Mouse (Mus musculus): Measurements from ENCODE around the gene Prmt1. TPM values are rescaled to one million over a fixed set of nuclear protein-coding genes. Genes with fewer than 3 reads are reported as not detected.
A peak's percentile ranks its signal among the peaks of the same experiment; 100 is the strongest.

The Prmt1 gene
- polyA plus RNA-seq, 1 experiment from 2014 or later: 210 TPM

DNA sequence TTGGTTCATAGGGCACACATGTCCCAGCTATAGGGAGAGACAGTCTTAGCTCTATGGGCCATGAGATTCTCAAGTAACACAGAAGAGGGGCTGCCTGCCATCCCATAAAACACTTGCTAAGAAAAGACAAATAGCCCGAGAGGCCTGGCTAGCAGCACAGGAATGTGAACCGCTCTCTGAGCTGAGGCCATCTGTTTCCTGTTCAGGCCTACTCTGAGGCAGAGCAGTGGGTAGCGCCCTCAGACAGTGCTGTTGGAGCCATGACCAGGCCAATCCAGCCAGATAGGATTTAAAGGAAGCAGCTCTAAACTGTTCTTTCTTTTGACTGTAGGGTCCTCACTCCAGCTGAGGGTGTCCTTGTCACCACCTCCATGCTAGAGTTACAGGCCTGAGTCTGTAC lies 18.2 kb upstream of the Prmt1 start:
- peaks cover 98% of the 10 kb centered on the region for H3K36me3 ChIP-seq (replicated peaks; ENCODE audit: control insufficient read depth, insufficient read depth)
- H3K4me2 ChIP-seq (replicated peaks): no peak overlapping the region
- no peaks in the 10 kb centered on the region for H3K4me1 ChIP-seq (replicated peaks; ENCODE audit: control insufficient read depth, insufficient read depth, low read length)
- no peaks in the 10 kb centered on the region for H3K9me3 ChIP-seq (ENCODE audit: control insufficient read depth, low read length)
- WGBS: 86% methylated on average over 3 of the region's 3 CpGs
- no peak overlapping the region for H3K4me3 ChIP-seq (replicated peaks; ENCODE audit: low read length)
- ATAC-seq (ENCODE audit: low FRiP score): no peak
- no peak for DNase-seq (ENCODE audit: low spot score)
- no peaks in the 10 kb centered on the region for H3K27me3 ChIP-seq (ENCODE audit: control insufficient read depth, insufficient read depth, low read length)
- H3K9ac ChIP-seq: no peak overlapping the region
- H3K27ac ChIP-seq: no peak overlapping the region

DNA sequence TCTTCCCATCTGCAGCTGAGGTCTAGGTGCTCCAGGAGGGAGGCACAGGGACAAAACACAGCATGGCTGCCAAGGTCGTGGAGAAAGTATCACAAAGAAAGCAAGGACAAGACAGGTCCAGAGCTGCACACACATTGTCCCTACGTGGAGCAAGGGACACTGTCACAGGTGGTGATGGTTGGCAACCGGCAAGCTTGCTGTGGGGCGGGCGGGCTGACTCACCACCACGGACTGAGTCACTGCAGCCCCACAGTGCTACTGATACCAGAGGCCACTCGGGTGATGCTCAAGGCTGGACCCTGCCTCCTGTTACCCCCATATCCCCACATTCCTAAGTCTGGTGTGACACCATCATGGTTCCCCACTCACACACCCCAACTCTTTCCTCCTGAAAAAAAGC lies 16.1 kb upstream of the Prmt1 start:
- no peaks in the 10 kb centered on the region for H3K27me3 ChIP-seq (ENCODE audit: control insufficient read depth, insufficient read depth, low read length)
- ATAC-seq (ENCODE audit: low FRiP score) (no peak), DNase-seq (ENCODE audit: low spot score) (no peak)
- H3K9me3 ChIP-seq (ENCODE audit: control insufficient read depth, low read length): no peaks in the 10 kb centered on the region
- no peak overlapping the region for H3K4me3 ChIP-seq (replicated peaks; ENCODE audit: low read length)
- no peak overlapping the region for H3K9ac ChIP-seq
- 91% methylated on average over 7 of the region's 7 CpGs for WGBS
- peaks cover 13% of the 10 kb centered on the region for H3K4me1 ChIP-seq (replicated peaks; ENCODE audit: control insufficient read depth, insufficient read depth, low read length)
- no peak overlapping the region for H3K27ac ChIP-seq
- H3K36me3 ChIP-seq (replicated peaks; ENCODE audit: control insufficient read depth, insufficient read depth): peaks cover 82% of the 10 kb centered on the region
- no peak overlapping the region for H3K4me2 ChIP-seq (replicated peaks)

DNA sequence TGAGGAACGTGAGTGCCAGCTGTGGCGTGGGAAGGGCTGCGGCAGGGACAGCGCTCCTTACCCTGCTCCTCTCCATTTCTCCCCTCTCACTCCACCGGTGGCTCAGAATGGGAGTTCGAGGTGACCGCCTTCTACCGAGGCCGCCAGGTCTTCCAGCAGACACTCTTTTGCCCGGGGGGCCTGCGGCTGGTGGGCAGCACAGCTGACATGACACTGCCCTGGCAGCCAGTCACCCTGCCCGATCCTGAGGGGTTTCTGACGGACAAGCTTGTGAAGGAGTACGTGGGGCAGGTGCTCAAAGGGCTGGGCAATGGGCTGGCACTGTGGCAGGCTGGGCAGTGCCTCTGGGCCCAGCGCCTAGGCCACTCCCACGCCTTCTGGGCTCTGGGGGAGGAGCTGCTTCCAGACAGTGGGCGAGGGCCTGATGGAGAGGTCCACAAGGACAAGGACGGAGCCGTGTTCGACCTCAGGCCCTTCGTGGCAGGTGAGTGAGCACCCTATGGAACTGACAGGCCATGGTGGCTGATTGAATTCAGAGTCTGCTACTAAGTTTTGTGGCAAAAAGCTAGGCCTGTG lies 14.3 kb upstream of the Prmt1 start:
- Histone ChIP-seq H3K4me1 (replicated peaks; ENCODE audit: control insufficient read depth, insufficient read depth, low read length) (peaks cover 13% of the 10 kb centered on the region), H3K9ac (no peak overlapping the region), H3K27me3 (ENCODE audit: control insufficient read depth, insufficient read depth, low read length) (no peaks in the 10 kb centered on the region), H3K27ac (no peak overlapping the region), H3K9me3 (ENCODE audit: control insufficient read depth, low read length) (no peaks in the 10 kb centered on the region), H3K4me2 (replicated peaks) (no peak overlapping the region), H3K36me3 (replicated peaks; ENCODE audit: control insufficient read depth, insufficient read depth) (peaks cover 64% of the 10 kb centered on the region), H3K4me3 (replicated peaks; ENCODE audit: low read length) (no peak overlapping the region)
- WGBS: 88% methylated on average over 21 of the region's 21 CpGs
- no peak for DNase-seq (ENCODE audit: low spot score)
- ATAC-seq (ENCODE audit: low FRiP score): no peak

DNA sequence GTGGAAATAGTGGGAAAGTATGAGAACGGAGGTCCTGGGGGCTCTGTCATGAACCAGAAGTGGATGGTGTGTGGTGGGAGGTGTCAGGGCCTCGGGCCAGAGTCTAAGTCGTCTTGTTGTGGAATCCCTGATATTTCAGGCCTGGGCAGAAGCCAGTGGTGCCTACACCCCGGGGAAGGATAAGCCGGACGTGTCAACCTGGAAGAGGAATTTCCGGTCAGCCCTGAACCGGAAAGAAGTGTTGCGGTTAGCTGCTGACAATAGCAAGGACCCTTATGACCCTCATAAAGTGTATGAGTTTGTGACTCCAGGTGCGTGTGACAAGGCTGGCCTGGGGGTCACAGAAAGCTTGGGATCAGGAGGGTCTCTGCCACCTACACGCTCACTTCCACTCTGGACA lies 13.4 kb upstream of the Prmt1 start:
- no peak overlapping the region for H3K4me3 ChIP-seq (replicated peaks; ENCODE audit: low read length)
- no peak overlapping the region for H3K4me2 ChIP-seq (replicated peaks)
- peaks cover 13% of the 10 kb centered on the region for H3K4me1 ChIP-seq (replicated peaks; ENCODE audit: control insufficient read depth, insufficient read depth, low read length)
- H3K9me3 ChIP-seq (ENCODE audit: control insufficient read depth, low read length): no peaks in the 10 kb centered on the region
- H3K27me3 ChIP-seq (ENCODE audit: control insufficient read depth, insufficient read depth, low read length): no peaks in the 10 kb centered on the region
- no peak overlapping the region for H3K27ac ChIP-seq
- 86% methylated on average over 11 of the region's 11 CpGs for WGBS
- DNase-seq (ENCODE audit: low spot score): no peak
- peaks cover 56% of the 10 kb centered on the region for H3K36me3 ChIP-seq (replicated peaks; ENCODE audit: control insufficient read depth, insufficient read depth)
- no peak overlapping the region for H3K9ac ChIP-seq
- no peak for ATAC-seq (ENCODE audit: low FRiP score)

DNA sequence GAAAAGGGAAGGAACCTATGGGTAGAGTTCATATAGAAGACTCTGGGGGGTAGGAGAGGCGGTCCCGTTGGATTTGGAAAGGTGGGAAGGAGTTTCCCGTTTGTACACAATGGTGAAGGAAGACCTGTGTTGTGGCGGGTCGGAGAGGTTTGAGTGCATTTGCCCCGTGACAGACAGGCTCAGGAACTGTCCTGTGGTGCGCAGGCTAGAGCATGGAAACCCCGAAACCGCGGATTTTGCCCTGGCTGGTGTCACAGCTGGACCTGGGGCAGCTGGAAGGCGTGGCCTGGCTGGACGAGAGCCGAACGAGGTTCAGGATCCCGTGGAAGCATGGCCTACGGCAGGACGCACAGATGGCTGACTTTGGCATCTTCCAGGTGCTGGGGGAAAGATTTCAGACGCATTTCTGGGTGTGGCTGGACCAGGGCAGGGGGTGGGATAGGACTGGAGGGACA lies 12.2 kb upstream of the Prmt1 start, which contains the start of gene Bcl2l12:
Gene Bcl2l12 (minus strand): TSS at position 212 of the 455 bp plus-strand sequence.
- WGBS: 2% methylated on average over 18 of the region's 18 CpGs
- peak within 1 kb of the TSS; percentile 77 for H3K27ac ChIP-seq
- H3K4me2 ChIP-seq (replicated peaks): peak within 1 kb of the TSS; percentile 96
- H3K27me3 ChIP-seq (ENCODE audit: control insufficient read depth, insufficient read depth, low read length): no peaks in the 10 kb centered on the region
- ATAC-seq (ENCODE audit: low FRiP score) (no peak), DNase-seq (ENCODE audit: low spot score) (no peak)
- H3K36me3 ChIP-seq (replicated peaks; ENCODE audit: control insufficient read depth, insufficient read depth): peaks cover 47% of the 10 kb centered on the region
- peak within 1 kb of the TSS; percentile 80 for H3K9ac ChIP-seq
- peak within 1 kb of the TSS; percentile 62 for H3K4me3 ChIP-seq (replicated peaks; ENCODE audit: low read length)
- peaks cover 13% of the 10 kb centered on the region for H3K4me1 ChIP-seq (replicated peaks; ENCODE audit: control insufficient read depth, insufficient read depth, low read length)
- no peaks in the 10 kb centered on the region for H3K9me3 ChIP-seq (ENCODE audit: control insufficient read depth, low read length)

DNA sequence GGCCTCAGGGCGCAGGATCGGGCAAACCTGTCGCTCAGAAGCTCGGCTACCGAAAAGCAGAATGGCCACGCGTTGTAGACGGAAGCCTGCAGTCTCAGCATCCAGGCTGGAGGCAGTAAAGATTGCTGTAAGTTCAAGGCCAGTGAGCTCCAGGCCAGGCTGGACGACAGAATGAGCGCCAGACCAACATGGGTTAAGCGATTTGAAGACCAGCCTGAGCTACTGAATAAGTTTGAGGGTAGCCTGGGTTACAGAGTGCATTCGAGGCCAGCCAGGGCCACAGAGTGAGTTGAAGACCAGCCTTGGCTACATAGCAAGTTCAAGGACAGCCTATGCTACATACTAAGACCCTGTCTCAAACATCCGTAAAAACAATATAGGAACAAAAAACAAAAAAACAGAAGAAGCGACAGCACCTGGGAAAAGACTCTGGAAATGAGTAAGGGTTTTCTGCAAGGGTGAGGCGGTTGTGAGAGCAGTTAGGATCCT lies 11.6 kb upstream of the Prmt1 start:
- no peak for DNase-seq (ENCODE audit: low spot score)
- Histone ChIP-seq H3K4me2 (replicated peaks) (peak overlapping the region; percentile 96), H3K9me3 (ENCODE audit: control insufficient read depth, low read length) (no peaks in the 10 kb centered on the region), H3K4me1 (replicated peaks; ENCODE audit: control insufficient read depth, insufficient read depth, low read length) (peaks cover 13% of the 10 kb centered on the region), H3K36me3 (replicated peaks; ENCODE audit: control insufficient read depth, insufficient read depth) (peaks cover 41% of the 10 kb centered on the region), H3K4me3 (replicated peaks; ENCODE audit: low read length) (peak overlapping the region; percentile 62), H3K27ac (peak overlapping the region; percentile 77), H3K9ac (peak overlapping the region; percentile 80), H3K27me3 (ENCODE audit: control insufficient read depth, insufficient read depth, low read length) (no peaks in the 10 kb centered on the region)
- ATAC-seq (ENCODE audit: low FRiP score): no peak; the same call in 1 of the 2 replicates
- WGBS: 4% methylated on average over 15 of the region's 15 CpGs

DNA sequence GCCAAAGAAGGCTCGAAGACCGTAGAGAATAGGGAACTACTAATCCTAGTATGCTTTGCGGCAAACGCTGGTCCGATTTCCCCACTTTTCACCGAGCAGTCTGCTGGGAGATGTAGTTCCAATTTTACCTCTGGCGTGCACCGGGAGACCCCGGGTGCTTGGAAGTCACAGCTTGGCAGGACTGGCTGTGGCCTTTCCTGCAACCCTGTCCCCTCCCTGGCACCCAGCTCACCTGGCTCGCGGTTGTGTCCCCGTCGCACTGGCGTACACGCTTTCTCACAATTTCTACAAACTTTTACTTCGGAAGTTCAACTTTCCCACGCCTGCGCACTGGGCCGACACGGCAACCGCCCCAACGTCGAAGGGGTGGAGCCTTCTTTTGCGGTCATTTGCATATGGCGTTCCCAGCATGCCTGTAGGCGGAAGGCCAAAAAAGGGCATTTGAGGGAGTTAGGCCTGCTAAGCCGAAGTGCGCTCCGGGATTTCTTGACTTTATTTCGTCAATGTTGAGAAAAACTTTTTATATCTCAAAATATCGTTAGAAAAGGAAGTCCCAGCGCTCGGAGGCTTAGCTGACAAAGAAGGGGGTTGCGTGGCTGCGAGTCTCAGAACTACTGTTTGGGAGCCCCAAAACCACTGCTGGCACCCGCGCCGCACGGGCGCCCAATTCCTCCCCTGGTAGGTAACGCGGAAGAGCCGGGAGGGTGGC lies 11.0 kb upstream of the Prmt1 start, which contains the start of gene Irf3:
Gene Irf3 (plus strand): TSS at position 418 of the 709 bp plus-strand sequence.
- peak within 1 kb of the TSS; percentile 96 for H3K4me2 ChIP-seq (replicated peaks)
- peaks cover 35% of the 10 kb centered on the region for H3K36me3 ChIP-seq (replicated peaks; ENCODE audit: control insufficient read depth, insufficient read depth)
- no peaks in the 10 kb centered on the region for H3K9me3 ChIP-seq (ENCODE audit: control insufficient read depth, low read length)
- DNase-seq (ENCODE audit: low spot score) (peak; percentile 97), ATAC-seq (ENCODE audit: low FRiP score) (peak; percentile 89)
- peak within 1 kb of the TSS; percentile 62 for H3K4me3 ChIP-seq (replicated peaks; ENCODE audit: low read length)
- peaks cover 13% of the 10 kb centered on the region for H3K4me1 ChIP-seq (replicated peaks; ENCODE audit: control insufficient read depth, insufficient read depth, low read length)
- under 1% methylated on average over 43 of the region's 43 CpGs for whole genome bisulfite sequencing
- H3K9ac ChIP-seq: peak within 1 kb of the TSS; percentile 80
- peak within 1 kb of the TSS; percentile 77 for H3K27ac ChIP-seq
- no peaks in the 10 kb centered on the region for H3K27me3 ChIP-seq (ENCODE audit: control insufficient read depth, insufficient read depth, low read length)

DNA sequence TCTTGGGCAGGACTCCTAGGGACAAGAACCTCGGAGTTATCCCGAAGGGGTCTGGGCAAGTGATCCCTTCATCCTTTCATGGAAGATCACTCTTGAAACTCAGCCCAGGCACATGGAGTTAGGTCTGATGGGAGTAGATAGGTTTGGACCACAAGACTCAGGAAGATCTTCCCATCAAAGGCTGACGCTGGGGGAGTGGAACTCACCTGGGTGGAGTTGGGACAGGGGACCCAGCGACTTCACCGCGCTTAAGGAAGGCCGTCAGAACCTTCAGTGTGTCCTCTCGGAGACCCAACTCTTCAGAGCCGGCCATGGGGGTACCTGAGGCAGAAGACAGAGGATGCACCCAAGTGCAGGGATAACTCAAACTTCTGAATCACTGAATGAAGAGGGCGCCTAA lies 10.3 kb upstream of the Prmt1 start:
- no peak for DNase-seq (ENCODE audit: low spot score)
- peak overlapping the region; percentile 62 for H3K4me3 ChIP-seq (replicated peaks; ENCODE audit: low read length)
- H3K9me3 ChIP-seq (ENCODE audit: control insufficient read depth, low read length): no peaks in the 10 kb centered on the region
- no peaks in the 10 kb centered on the region for H3K27me3 ChIP-seq (ENCODE audit: control insufficient read depth, insufficient read depth, low read length)
- ATAC-seq (ENCODE audit: low FRiP score): no peak
- peak overlapping the region; percentile 96 for H3K4me2 ChIP-seq (replicated peaks)
- H3K36me3 ChIP-seq (replicated peaks; ENCODE audit: control insufficient read depth, insufficient read depth): peaks cover 28% of the 10 kb centered on the region
- WGBS: 20% methylated on average over 10 of the region's 10 CpGs
- H3K9ac ChIP-seq: peak overlapping the region; percentile 52
- H3K27ac ChIP-seq: no peak overlapping the region
- H3K4me1 ChIP-seq (replicated peaks; ENCODE audit: control insufficient read depth, insufficient read depth, low read length): peaks cover 13% of the 10 kb centered on the region

DNA sequence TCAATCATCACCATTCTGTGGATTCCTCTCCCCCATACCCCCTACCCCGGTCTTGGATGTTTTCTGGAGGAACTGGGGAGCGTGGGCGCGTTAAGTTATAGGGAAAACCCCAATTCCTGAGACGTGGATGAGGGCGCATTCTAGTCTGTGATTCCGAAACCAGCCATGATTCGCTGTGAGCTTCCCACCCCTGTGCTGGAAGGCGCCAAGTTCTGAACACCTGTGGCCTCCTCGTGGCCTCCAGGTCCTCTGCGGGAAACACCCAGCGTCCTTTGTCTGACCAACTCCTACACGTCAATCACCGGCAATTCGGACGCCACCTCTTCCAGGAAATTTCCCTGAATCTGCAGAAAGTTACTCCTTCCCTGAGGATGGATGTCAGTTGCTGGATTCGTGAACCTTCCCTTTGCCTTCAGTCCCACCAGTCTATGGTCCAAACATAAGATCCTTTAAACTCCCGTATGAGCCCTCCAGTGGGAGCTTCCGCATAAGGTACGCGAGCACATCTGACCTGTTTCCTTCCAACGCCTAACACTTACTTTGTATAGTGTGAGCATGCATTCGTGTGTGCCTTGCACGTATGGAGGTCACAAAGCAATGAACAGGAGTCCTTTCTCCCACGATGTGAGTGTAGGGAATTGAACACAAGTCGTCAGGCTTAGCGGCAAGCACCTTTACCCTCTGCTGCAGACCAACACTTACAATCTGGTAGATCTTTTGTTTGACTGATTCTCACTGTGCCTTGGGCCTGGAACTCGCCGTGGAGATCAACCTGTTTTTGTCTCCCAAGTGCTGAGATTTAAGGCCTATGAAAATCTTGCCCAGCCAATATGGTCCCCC lies 731 bp upstream of the Prmt1 start:
- peak; percentile 49 for DNase-seq (ENCODE audit: low spot score)
- peak; percentile 4 for ATAC-seq (ENCODE audit: low FRiP score)
- H3K4me1 ChIP-seq (replicated peaks; ENCODE audit: control insufficient read depth, insufficient read depth, low read length): peaks cover 33% of the 10 kb centered on the region
- peaks cover 23% of the 10 kb centered on the region for H3K36me3 ChIP-seq (replicated peaks; ENCODE audit: control insufficient read depth, insufficient read depth)
- peak overlapping the region; percentile 63 for H3K4me2 ChIP-seq (replicated peaks)
- WGBS: under 1% methylated on average over 29 of the region's 29 CpGs
- peak overlapping the region; percentile 92 for H3K27ac ChIP-seq
- peak overlapping the region; percentile 61 for H3K4me3 ChIP-seq (replicated peaks; ENCODE audit: low read length)
- peak overlapping the region; percentile 78 for H3K9ac ChIP-seq
- H3K9me3 ChIP-seq (ENCODE audit: control insufficient read depth, low read length): no peaks in the 10 kb centered on the region
- no peaks in the 10 kb centered on the region for H3K27me3 ChIP-seq (ENCODE audit: control insufficient read depth, insufficient read depth, low read length)
